Mouse (Mus musculus) heart, embryonic 11.5 days (tissue): Measurements from ENCODE around the gene Ccdc162. TPM values are rescaled to one million over a fixed set of nuclear protein-coding genes. Genes with fewer than 3 reads are reported as not detected.

ENCODE experiments used
- ATAC-seq: fragments of 200-750 bp; cut with Nextera tagmentation; replicated peaks from 2 replicates; pipeline ENCODE4 v1.8.0; 2017; ENCODE audit warnings: moderate library complexity; ENCODE audit not compliant: insufficient number of reproducible peaks, low FRiP score, low TSS enrichment
- H3K27ac ChIP-seq: fragments of 300-500 bp; sonication (generic); 2 replicates; pipeline ENCODE4 v1.5.1; 2014; ENCODE audit warnings: mild to moderate bottlenecking, low read depth, low read length
- H3K27me3 ChIP-seq: fragments of 300-500 bp; sonication (generic); 2 replicates; pipeline ENCODE4 v1.6.1; 2014; ENCODE audit warnings: mild to moderate bottlenecking, low read length, mixed read lengths; ENCODE audit not compliant: control insufficient read depth, insufficient read depth
- H3K36me3 ChIP-seq: fragments of 300-500 bp; sonication (generic); 2 replicates; pipeline ENCODE4 v1.6.1; 2014; ENCODE audit warnings: mild to moderate bottlenecking, low read length, moderate library complexity, mixed read lengths; ENCODE audit not compliant: control insufficient read depth, insufficient read depth
- H3K4me1 ChIP-seq: fragments of 300-500 bp; sonication (generic); 2 replicates; pipeline ENCODE4 v1.6.1; 2014; ENCODE audit warnings: low read length; ENCODE audit not compliant: control insufficient read depth, insufficient read depth
- H3K4me2 ChIP-seq: fragments of 300-500 bp; sonication (generic); 2 replicates; pipeline ENCODE4 v1.6.1; 2014; ENCODE audit warnings: mild to moderate bottlenecking, moderate library complexity
- H3K4me3 ChIP-seq: fragments of 300-500 bp; sonication (generic); 2 replicates; pipeline ENCODE4 v1.5.1; 2014; ENCODE audit warnings: low read depth, low read length
- H3K9ac ChIP-seq: fragments of 300-500 bp; sonication (generic); 2 replicates; pipeline ENCODE4 v1.6.1; 2014; ENCODE audit warnings: mild to moderate bottlenecking, low read depth, low read length, moderate library complexity
- H3K9me3 ChIP-seq: fragments of 300-500 bp; sonication (generic); replicated peaks from 2 replicates; pipeline ENCODE4 v1.6.1; 2016; ENCODE audit warnings: low read length; ENCODE audit not compliant: control insufficient read depth
- WGBS: fragments of 180-500 bp; shearing (Covaris S2); extraction: QIAGEN DNeasy Blood & Tissue Kit; methylation state at CpG from one replicate; pipeline ENCODE4 v1.1.7; 2014; ENCODE audit not compliant: insufficient replicate concordance; 5-methylcytosine and 5-hydroxymethylcytosine counted together
- polyA plus RNA-seq: library from polyadenylated mRNA; unstranded; fragments of >200 nt; fragmentation: Nextera tagmentation; extraction: Ambion mirVana; gene quantifications from 2 replicates; pipeline ENCODE4 v1.2.1, GENCODE M21; 2014

Gene Ccdc162
- polyA plus RNA-seq, 1 experiment from 2014 or later = 0.82 TPM

DNA sequence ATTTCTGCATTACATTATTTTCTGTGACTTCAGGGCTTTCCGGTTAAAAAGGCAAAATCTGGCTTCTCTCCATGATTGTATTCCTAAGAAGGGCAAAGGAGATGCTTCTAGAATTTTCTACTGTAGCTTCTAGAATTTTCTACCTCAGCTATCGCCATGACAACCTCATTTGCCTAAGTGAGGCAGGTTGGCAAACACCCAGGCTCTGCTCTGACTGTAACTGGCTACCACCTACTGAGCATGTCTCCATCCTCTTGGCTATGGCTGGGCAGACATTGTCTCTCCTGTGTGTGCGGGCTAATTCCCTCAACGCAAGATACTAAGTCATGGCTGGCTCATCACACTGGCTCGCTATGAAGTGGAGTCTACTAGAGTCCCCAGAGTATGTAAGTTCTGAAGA lies 30.1 kb upstream of the Ccdc162 start:
- H3K4me1 ChIP-seq = no peaks in the 10 kb centered on the region
- H3K4me3 ChIP-seq = no peak overlapping the region
- no peak overlapping the region for H3K9ac ChIP-seq
- H3K27ac ChIP-seq = no peak overlapping the region
- ATAC-seq = no peak
- no peak overlapping the region for H3K4me2 ChIP-seq
- no peaks in the 10 kb centered on the region for H3K9me3 ChIP-seq
- H3K36me3 ChIP-seq = no peaks in the 10 kb centered on the region
- no peaks in the 10 kb centered on the region for H3K27me3 ChIP-seq
- 92% methylated on average over 5 of the region's 5 CpGs for WGBS

DNA sequence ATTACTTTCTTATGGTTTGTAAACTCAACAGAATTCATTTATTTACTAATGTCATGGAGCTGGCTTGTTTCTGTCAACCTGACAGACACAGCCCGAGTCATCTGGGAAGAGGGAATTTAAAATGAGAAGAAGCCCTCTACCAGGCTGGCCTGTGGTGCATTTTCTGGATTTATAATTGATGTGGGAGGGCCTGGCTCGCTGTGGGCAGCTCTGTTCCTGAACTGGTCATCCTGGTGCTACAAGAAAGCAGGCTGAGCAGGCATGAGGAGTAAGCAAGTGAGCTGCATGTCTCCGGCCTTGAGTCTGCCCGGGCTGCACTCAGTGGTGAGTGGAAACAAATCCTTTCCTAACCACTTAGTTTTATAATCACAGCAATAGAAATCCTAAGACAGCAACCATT lies 27.6 kb upstream of the Ccdc162 start:
- Histone ChIP-seq H3K4me1 (no peaks in the 10 kb centered on the region), H3K4me3 (no peak overlapping the region), H3K27ac (no peak overlapping the region), H3K9me3 (no peaks in the 10 kb centered on the region), H3K9ac (no peak overlapping the region), H3K4me2 (no peak overlapping the region), H3K27me3 (no peaks in the 10 kb centered on the region), H3K36me3 (no peaks in the 10 kb centered on the region)
- no peak for ATAC-seq
- 83% methylated on average over 4 of the region's 4 CpGs for WGBS

DNA sequence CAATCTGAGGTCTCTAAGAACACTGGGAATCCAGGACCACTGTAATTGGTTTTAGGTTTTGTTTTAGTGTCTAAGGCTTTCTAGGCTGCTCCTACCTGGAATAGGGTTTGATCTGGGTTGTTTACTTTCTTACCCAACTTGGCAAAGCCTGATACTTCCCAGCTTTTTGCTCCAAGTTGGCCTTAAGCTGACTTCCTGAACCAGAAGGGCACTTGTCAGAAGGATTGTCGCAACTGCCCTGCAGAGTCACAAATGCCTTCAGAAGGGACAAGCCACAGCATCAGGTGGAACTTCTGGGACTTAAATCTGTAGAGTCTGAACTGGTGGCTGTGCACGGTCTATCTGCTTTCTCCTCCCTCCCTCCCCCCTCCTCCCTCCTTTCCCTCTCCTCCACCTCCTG lies 23.8 kb upstream of the Ccdc162 start:
- H3K4me1 ChIP-seq = no peaks in the 10 kb centered on the region
- no peak for ATAC-seq

DNA sequence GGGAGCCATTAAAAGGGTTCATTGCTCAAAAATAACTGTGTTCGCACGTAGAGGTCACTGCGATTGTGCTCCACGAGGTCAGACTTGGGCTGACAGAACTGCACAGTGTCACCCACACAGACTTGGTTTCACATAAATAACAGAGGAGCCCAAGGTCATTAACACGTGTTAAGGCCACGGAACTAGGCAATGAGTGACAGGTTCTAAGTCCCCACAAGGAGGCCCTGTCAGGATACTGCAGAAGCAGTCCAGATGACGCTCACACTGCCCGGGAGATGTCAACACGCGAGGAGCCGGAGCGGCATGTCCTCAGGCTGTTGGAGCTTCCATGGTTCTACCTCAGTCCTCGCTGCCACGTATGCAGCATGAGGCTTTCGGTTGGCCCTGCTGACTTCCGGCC lies 20.8 kb upstream of the Ccdc162 start:
- no peaks in the 10 kb centered on the region for H3K9me3 ChIP-seq
- H3K4me3 ChIP-seq = no peak overlapping the region
- no peak for ATAC-seq
- no peaks in the 10 kb centered on the region for H3K4me1 ChIP-seq
- H3K36me3 ChIP-seq = peaks cover 8% of the 10 kb centered on the region
- no peak overlapping the region for H3K9ac ChIP-seq
- no peak overlapping the region for H3K27ac ChIP-seq
- H3K27me3 ChIP-seq = no peaks in the 10 kb centered on the region
- no peak overlapping the region for H3K4me2 ChIP-seq
- WGBS = 81% methylated on average over 16 of the region's 16 CpGs

More for the DNA sequence above, 23.8 kb upstream of the Ccdc162 start:
- 68% methylated on average over 2 of the region's 2 CpGs for WGBS
- no peak overlapping the region for H3K27ac ChIP-seq
- H3K27me3 ChIP-seq = no peaks in the 10 kb centered on the region
- peaks cover 8% of the 10 kb centered on the region for H3K36me3 ChIP-seq
- H3K4me3 ChIP-seq = no peak overlapping the region
- no peak overlapping the region for H3K9ac ChIP-seq
- H3K4me2 ChIP-seq = no peak overlapping the region
- no peaks in the 10 kb centered on the region for H3K9me3 ChIP-seq

DNA sequence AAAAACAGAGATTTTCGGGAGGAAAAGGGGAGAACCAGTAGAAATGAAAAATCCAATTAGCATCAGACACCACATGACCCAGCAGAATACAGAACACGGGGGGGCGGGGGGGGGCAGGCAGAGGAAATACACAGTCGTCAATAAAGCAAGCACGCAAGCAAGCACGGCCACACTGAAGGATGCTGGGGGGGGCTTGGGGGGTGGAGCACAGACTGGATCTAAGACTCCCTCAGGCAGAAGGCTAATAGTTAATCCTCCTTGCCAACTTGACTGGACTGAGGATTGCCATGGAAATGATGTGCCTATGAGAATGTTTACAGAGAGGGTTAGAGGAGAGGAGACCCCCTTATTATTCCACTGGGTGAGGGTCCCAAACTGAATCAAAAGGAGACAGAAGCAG lies 19.0 kb upstream of the Ccdc162 start:
- Histone ChIP-seq H3K27me3 (no peaks in the 10 kb centered on the region), H3K36me3 (peaks cover 8% of the 10 kb centered on the region), H3K4me3 (no peak overlapping the region), H3K9me3 (no peaks in the 10 kb centered on the region), H3K9ac (no peak overlapping the region), H3K4me1 (no peaks in the 10 kb centered on the region), H3K27ac (no peak overlapping the region), H3K4me2 (no peak overlapping the region)
- WGBS = 82% methylated on average over 6 of the region's 6 CpGs
- no peak for ATAC-seq

DNA sequence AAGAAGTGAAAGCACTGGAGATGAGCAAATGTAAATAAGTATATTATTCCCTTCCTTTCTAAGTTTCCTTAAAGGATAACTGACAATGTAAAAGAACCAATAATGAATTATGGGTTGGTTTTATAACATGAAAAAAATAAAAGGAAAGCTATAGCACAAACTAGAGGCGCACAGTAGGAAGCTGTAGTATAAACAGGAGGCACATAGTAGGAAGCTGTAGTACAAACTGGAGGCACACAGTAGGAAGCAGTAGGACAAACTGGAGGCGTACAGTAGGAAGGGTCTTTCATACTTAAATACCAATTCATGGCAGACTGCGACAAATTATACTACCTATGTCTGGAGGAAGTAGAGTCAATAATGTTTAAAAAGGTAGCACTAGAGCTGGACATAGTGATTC lies 16.8 kb upstream of the Ccdc162 start:
- no peaks in the 10 kb centered on the region for H3K27me3 ChIP-seq
- no peak overlapping the region for H3K27ac ChIP-seq
- ATAC-seq = no peak
- H3K4me2 ChIP-seq = no peak overlapping the region
- no peak overlapping the region for H3K4me3 ChIP-seq
- H3K9ac ChIP-seq = no peak overlapping the region
- H3K9me3 ChIP-seq = no peaks in the 10 kb centered on the region
- no peaks in the 10 kb centered on the region for H3K4me1 ChIP-seq
- peaks cover 11% of the 10 kb centered on the region for H3K36me3 ChIP-seq
- WGBS = 96% methylated on average over 3 of the region's 3 CpGs

DNA sequence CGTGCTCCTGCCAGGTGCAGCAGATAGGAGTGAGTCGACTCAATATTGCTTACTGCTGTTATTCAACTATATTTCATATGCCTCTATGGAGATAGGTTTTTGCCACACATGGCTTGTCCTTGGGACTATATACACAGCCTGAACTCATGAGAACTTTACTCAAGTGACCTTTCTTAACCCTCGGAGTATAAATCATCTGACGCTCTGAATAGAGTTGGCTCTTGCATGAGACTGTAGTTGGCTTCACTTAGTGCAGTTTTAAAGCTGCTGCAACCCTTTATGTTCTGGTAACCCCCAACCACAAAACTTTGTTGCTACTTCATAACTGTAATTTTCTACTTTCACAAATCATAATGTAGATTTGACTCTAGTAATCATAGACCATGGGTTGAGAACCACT lies 15.5 kb upstream of the Ccdc162 start:
- no peak for ATAC-seq
- Histone ChIP-seq H3K4me3 (no peak overlapping the region), H3K4me2 (no peak overlapping the region), H3K9me3 (peaks cover 3% of the 10 kb centered on the region), H3K9ac (no peak overlapping the region), H3K27me3 (no peaks in the 10 kb centered on the region), H3K27ac (no peak overlapping the region), H3K36me3 (peaks cover 10% of the 10 kb centered on the region), H3K4me1 (no peaks in the 10 kb centered on the region)
- WGBS = 91% methylated on average over 4 of the region's 4 CpGs

DNA sequence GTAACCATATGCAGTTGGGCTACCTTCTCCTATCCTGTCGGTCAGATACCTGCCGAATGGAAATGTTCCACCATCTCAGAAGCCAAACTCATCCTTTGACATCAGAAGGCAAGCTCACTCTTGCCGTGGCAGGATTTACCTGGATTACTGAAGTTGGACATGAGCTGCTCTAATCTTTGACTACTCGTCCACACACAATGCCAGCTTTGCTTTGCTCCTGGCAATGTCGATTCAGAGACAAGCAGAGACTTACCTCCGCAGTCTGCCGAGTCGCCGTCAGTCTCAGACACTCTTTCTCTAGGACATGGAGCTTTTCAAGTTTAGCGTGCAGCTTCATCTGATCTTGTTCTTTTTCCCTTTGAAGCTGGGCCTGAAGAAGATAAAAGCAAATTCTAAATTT lies 14.3 kb upstream of the Ccdc162 start:
- Histone ChIP-seq H3K4me1 (no peaks in the 10 kb centered on the region), H3K27ac (no peak overlapping the region), H3K9me3 (peaks cover 3% of the 10 kb centered on the region), H3K36me3 (peaks cover 6% of the 10 kb centered on the region), H3K4me3 (no peak overlapping the region), H3K27me3 (no peaks in the 10 kb centered on the region), H3K9ac (no peak overlapping the region), H3K4me2 (no peak overlapping the region)
- no peak for ATAC-seq
- WGBS = 80% methylated on average over 10 of the region's 10 CpGs

DNA sequence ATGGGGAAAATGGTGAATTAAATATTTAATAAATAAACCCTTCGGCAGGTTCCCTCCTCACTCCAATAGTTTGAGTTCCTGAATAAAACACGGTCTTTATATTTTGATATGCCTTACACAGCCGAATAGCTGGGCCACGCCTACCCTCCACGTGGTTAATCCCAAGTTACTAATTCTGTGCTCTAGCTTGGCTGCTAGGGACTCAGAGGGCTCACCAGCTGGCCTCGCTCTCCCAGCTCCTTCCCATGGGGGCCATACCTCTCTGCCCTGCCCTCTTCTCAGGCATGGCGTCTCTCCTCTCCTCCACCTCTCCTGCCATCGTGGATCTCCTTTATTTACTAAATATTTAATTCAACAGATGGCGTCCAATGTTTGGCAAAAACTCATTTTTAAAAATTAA lies 9.8 kb upstream of the Ccdc162 start:
- H3K27ac ChIP-seq = no peak overlapping the region
- peaks cover 6% of the 10 kb centered on the region for H3K36me3 ChIP-seq
- ATAC-seq = no peak
- H3K9ac ChIP-seq = no peak overlapping the region
- H3K4me2 ChIP-seq = no peak overlapping the region
- no peaks in the 10 kb centered on the region for H3K4me1 ChIP-seq
- 85% methylated on average over 9 of the region's 9 CpGs for WGBS
- peaks cover 3% of the 10 kb centered on the region for H3K9me3 ChIP-seq
- no peaks in the 10 kb centered on the region for H3K27me3 ChIP-seq
- no peak overlapping the region for H3K4me3 ChIP-seq
